Mouse (Mus musculus) stomach, embryonic 15.5 days (tissue): Measurements from ENCODE around the gene Cldn7. TPM values are rescaled to one million over a fixed set of nuclear protein-coding genes. Genes with fewer than 3 reads are reported as not detected.
A peak's percentile ranks its signal among the peaks of the same experiment; 100 is the strongest.

ENCODE experiments used
- ATAC-seq: fragments of 200-750 bp; cut with Nextera tagmentation; 2 replicates; pipeline ENCODE4 v1.8.0; 2017; ENCODE audit warnings: low read depth, moderate number of reproducible peaks, moderate TSS enrichment; ENCODE audit not compliant: insufficient read depth, low FRiP score
- H3K27ac ChIP-seq: fragments of 300-500 bp; sonication (generic); 2 replicates; pipeline ENCODE4 v1.5.1; 2015; ENCODE audit warnings: mild to moderate bottlenecking, inconsistent platforms
- H3K27me3 ChIP-seq: fragments of 300-500 bp; sonication (generic); replicated peaks from 2 replicates; pipeline ENCODE4 v1.6.1; 2015; ENCODE audit warnings: inconsistent platforms
- H3K36me3 ChIP-seq: fragments of 300-500 bp; sonication (generic); 2 replicates; pipeline ENCODE4 v1.6.1; 2015; ENCODE audit warnings: inconsistent platforms
- H3K4me1 ChIP-seq: fragments of 300-500 bp; sonication (generic); 2 replicates; pipeline ENCODE4 v1.6.1; 2015; ENCODE audit warnings: inconsistent platforms
- H3K4me2 ChIP-seq: fragments of 300-500 bp; sonication (generic); 2 replicates; pipeline ENCODE4 v1.6.1; 2015; ENCODE audit warnings: mild to moderate bottlenecking, inconsistent platforms
- H3K4me3 ChIP-seq: fragments of 300-500 bp; sonication (generic); replicated peaks from 2 replicates; pipeline ENCODE4 v1.5.1; 2015; ENCODE audit warnings: inconsistent platforms
- H3K9ac ChIP-seq: fragments of 300-500 bp; sonication (generic); 2 replicates; pipeline ENCODE4 v1.6.1; 2015; ENCODE audit warnings: inconsistent platforms
- H3K9me3 ChIP-seq: fragments of 300-500 bp; sonication (generic); 2 replicates; pipeline ENCODE4 v1.6.1; 2016; ENCODE audit warnings: inconsistent platforms
- WGBS: fragments of 180-500 bp; shearing (Covaris S2); methylation state at CpG from one replicate; pipeline ENCODE4 v1.1.7; 2015; 5-methylcytosine and 5-hydroxymethylcytosine counted together
- polyA plus RNA-seq: library from polyadenylated mRNA; unstranded; fragments of >200 nt; fragmentation: Nextera tagmentation; extraction: Ambion mirVana; gene quantifications from 2 replicates; pipeline ENCODE4 v1.2.1, GENCODE M21; 2015

Cldn7 gene
- polyA plus RNA-seq, 1 experiment from 2014 or later, result 438 TPM

DNA sequence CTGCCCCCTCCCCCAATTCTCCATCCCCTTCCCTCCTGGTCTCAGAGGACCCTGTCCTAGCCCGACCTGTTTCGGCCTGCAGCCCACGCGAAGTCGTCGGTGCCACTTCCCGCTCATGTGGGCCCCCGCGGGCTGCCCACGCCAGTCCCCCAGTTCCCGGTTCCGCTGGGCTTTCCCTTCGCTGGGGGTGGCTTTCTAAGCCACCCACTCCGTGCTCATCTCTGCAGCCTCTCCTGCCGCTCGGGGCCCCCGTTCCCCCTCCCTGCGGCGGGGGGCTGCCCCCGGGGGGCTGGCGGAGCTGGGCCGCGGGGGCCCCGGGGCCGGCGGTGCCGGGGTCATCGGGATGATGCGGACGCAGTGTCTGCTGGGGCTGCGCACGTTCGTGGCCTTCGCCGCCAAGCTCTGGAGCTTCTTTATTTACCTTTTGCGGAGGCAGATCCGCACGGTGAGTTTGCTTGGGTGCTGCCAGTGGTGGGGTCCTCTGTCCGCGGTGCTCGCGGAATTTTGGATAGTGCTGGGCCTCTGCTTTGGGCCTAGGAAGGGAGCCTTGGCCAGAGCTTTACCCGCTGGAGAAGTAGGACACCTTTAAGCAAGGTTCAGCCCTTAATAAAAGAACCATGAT, 16.7 kb downstream of the Cldn7 start, which contains the start of gene Ctdnep1:
Gene Ctdnep1, plus strand, starts transcription at position 16 of the 622 bp plus-strand sequence.
- peaks cover 21% of the 10 kb centered on the region for H3K36me3 ChIP-seq

DNA sequence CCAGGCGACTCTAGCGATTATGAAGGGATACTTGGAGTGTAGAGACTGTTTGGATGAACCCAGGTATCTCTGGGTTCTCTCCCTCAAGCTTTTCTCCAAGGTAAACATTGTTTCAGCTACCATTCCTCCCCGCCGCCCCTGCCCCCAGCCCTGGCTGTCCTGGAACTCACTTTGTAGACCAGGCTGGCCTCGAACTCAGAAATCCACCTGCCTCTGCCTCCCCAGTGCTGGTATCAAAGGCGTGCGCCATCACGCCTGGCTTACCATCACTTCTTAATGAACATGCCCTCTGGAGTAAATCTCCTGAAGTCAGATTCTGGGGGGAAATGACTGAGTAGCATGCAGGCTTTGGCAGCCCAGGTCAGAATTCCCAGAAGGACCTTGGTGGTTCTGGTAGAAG, 17.6 kb downstream of the Cldn7 start, which contains the start of gene Elp5:
Gene Elp5, minus strand, starts transcription at position 293 of the 400 bp plus-strand sequence.
- peak within 1 kb of the TSS; percentile 79 for H3K4me2 ChIP-seq
- peak within 1 kb of the TSS; percentile 99 for H3K9ac ChIP-seq
- peaks cover 15% of the 10 kb centered on the region for H3K4me1 ChIP-seq

More for the DNA sequence above, 16.7 kb downstream of the Cldn7 start, which contains the start of gene Ctdnep1:
- ATAC-seq, result no peak
- Histone ChIP-seq H3K9me3 (no peaks in the 10 kb centered on the region), H3K4me1 (peaks cover 15% of the 10 kb centered on the region), H3K4me3 (peak within 1 kb of the TSS; percentile 98), H3K27me3 (no peaks in the 10 kb centered on the region), H3K9ac (peak within 1 kb of the TSS; percentile 99), H3K4me2 (peak within 1 kb of the TSS; percentile 79), H3K27ac (peak within 1 kb of the TSS; percentile 100)
- WGBS, result under 1% methylated on average over 36 of the region's 43 CpGs

DNA sequence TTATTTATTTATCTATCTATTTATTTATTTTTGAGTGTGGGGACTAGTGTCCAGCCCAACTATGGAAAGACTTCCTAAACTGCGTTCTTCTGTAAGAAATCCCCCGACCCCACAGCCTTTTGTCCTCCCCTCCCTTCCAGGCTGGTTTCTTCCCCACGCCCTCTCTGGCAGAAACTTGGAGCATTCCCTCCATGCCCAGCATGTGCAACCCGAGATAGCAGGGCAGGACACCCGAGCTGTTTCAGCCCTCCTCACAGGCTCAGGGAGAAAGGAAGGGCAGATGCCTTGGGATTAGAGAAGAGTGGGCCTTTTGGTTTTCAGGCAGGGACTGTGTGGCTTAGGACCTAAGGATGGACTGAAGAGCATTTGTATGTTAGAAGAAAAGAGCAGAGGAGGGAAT, 18.3 kb downstream of the Cldn7 start:
- H3K27ac ChIP-seq, result no peak overlapping the region
- peak overlapping the region; percentile 98 for H3K4me3 ChIP-seq
- no peaks in the 10 kb centered on the region for H3K9me3 ChIP-seq
- 23% methylated on average over 5 of the region's 5 CpGs for WGBS
- no peaks in the 10 kb centered on the region for H3K27me3 ChIP-seq
- peaks cover 15% of the 10 kb centered on the region for H3K4me1 ChIP-seq
- no peak overlapping the region for H3K9ac ChIP-seq
- peak overlapping the region; percentile 79; the same call in 1 of the 2 replicates for H3K4me2 ChIP-seq
- ATAC-seq, result no peak
- peaks cover 32% of the 10 kb centered on the region for H3K36me3 ChIP-seq

More for the DNA sequence above, 17.6 kb downstream of the Cldn7 start, which contains the start of gene Elp5:
- WGBS, result 40% methylated on average over 8 of the region's 8 CpGs
- H3K27ac ChIP-seq, result peak within 1 kb of the TSS; percentile 100
- H3K36me3 ChIP-seq, result peaks cover 27% of the 10 kb centered on the region
- H3K9me3 ChIP-seq, result no peaks in the 10 kb centered on the region
- ATAC-seq, result no peak
- H3K27me3 ChIP-seq, result no peaks in the 10 kb centered on the region
- peak within 1 kb of the TSS; percentile 98 for H3K4me3 ChIP-seq

DNA sequence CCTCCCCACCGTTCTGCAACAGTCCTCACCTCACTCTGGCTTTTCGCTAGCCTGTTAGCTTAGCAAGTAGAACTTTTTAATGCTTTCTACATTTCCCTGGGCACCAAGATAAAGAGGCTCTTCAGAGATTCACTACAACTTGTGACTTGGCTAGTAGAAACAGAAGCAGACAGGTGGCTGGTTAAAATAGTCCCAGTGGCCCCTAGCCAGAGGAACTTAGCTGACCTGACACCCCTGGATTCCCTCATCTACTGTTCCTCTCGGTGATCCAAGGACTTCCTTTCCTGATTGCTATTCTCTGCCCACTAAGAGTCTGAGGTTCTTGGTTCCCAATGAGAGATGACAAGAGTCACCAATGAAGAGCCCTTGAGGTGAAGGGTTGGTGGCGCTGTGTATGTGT, 18.8 kb downstream of the Cldn7 start:
- ATAC-seq, result no peak
- H3K36me3 ChIP-seq, result peaks cover 35% of the 10 kb centered on the region
- no peak overlapping the region for H3K4me3 ChIP-seq
- H3K9ac ChIP-seq, result no peak overlapping the region
- WGBS, result 80% methylated on average over 4 of the region's 4 CpGs
- H3K27me3 ChIP-seq, result no peaks in the 10 kb centered on the region
- no peaks in the 10 kb centered on the region for H3K9me3 ChIP-seq
- H3K27ac ChIP-seq, result no peak overlapping the region
- H3K4me2 ChIP-seq, result peak overlapping the region; percentile 79; the same call in 1 of the 2 replicates
- H3K4me1 ChIP-seq, result peaks cover 15% of the 10 kb centered on the region

DNA sequence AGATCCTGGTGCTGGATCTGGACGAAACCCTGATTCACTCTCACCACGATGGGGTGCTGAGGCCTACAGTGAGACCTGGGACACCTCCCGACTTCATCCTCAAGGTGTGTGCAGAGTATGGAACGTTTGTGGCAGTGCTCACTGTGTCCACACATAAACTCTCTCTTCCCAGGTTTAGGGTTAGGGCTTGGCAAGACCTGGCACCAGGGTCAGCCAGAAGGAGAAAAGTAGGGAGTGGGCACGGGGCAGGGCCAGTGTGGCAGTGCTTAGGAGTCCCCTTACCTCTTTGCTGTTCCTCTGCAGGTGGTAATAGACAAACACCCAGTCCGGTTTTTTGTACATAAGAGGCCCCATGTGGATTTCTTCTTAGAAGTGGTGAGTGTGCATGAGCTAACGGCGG, 19.9 kb downstream of the Cldn7 start:
- 87% methylated on average over 8 of the region's 8 CpGs for WGBS
- Histone ChIP-seq H3K9ac (no peak overlapping the region), H3K36me3 (peaks cover 42% of the 10 kb centered on the region), H3K4me3 (no peak overlapping the region), H3K9me3 (no peaks in the 10 kb centered on the region), H3K4me1 (peaks cover 15% of the 10 kb centered on the region), H3K27me3 (no peaks in the 10 kb centered on the region), H3K4me2 (no peak overlapping the region), H3K27ac (no peak overlapping the region)
- ATAC-seq, result no peak

DNA sequence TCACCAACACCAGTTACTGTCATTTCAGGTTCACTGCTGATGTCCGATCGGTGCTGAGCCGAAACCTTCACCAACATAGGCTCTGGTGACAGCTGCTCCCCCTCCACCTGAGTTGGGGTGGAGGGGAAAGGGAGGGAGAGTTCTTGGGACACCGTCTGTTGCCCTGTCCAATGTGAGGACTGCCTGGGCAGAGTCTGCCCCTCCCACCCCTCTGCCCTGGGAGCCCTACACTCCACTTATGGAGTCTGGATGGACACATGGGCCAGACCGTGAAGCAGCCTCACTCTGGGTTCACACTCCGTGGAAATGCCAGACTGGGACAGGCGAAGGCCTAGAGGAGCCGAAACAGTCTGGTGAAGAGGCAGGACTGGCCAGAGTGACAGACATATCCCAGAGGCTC, 25.4 kb downstream of the Cldn7 start:
- ATAC-seq, result no peak
- Histone ChIP-seq H3K4me2 (no peak overlapping the region), H3K27ac (peak overlapping the region; percentile 97), H3K9me3 (no peaks in the 10 kb centered on the region), H3K27me3 (no peaks in the 10 kb centered on the region), H3K36me3 (peaks cover 44% of the 10 kb centered on the region), H3K4me3 (no peak overlapping the region), H3K9ac (no peak overlapping the region), H3K4me1 (peaks cover 8% of the 10 kb centered on the region)
- 83% methylated on average over 8 of the region's 8 CpGs for WGBS

DNA sequence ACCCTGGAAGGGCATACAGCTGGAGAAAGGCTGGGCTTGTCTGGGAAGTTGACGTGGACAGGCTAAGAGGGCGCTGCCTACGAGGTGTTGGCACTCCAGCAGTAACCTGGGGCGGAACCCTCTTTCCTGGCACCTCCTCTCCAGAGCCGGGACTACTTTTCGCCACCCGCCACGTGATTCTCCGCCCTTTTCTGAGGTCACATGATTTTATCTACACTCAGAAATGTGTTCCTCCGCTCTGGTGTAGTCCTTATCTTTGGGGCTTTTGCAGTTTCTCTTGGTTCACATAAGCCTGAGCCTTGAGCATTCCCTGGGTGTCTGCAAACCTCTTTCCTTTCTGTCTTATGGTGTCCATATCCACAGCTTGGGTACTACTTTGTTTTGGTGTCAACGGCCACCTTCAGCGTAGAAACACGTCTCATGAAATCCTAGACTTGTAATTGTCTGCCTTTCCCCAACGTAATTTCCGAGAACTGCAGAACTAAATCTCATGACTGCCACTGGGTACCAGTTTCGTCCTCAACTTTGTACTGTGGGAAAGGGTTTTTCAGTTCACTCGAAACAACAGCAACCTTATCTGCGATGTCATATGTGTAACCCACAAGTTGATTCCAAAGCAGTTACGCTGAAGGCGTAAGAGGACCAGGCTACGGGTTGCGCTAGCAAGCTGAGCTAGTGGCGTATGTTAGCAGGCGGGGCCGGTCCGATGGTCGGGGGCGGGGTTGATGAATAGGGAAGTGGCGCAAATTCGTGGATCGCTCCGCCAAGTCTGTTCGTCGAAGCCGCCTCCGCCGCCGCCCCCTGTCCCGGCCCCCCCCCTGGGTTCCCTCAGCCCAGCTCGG, 26.5 kb downstream of the Cldn7 start, which contains the start of gene Gabarap:
Gene Gabarap, plus strand, starts transcription at position 294 of the 842 bp plus-strand sequence.
- Histone ChIP-seq H3K36me3 (peaks cover 41% of the 10 kb centered on the region), H3K9ac (peak within 1 kb of the TSS; percentile 84), H3K4me1 (peaks cover 8% of the 10 kb centered on the region), H3K9me3 (no peaks in the 10 kb centered on the region), H3K4me3 (peak within 1 kb of the TSS; percentile 72), H3K27me3 (no peaks in the 10 kb centered on the region), H3K4me2 (peak within 1 kb of the TSS; percentile 85), H3K27ac (peak within 1 kb of the TSS; percentile 97)
- ATAC-seq, result peak; percentile 68
- WGBS, result under 1% methylated on average over 39 of the region's 40 CpGs

DNA sequence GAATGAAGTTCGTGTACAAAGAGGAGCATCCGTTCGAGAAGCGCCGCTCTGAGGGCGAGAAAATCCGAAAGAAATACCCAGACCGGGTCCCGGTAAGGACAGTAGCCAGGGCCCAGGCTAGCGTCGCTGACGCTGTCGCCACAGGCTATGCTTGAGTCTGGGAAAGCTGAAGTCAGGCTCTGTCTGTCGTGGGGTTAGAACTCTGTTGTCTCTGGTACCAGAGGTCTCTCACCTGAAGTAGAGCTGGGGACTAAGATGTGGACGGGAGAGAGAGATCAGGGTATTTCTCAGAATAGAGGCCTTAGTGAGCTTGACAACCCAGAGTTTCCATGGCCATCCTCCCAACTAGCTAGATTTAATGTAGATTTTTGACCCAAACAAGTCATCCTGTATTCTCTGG, 27.1 kb downstream of the Cldn7 start:
- H3K4me1 ChIP-seq, result peaks cover 8% of the 10 kb centered on the region
- no peaks in the 10 kb centered on the region for H3K9me3 ChIP-seq
- ATAC-seq, result peak; percentile 4; the same call in 1 of the 2 replicates
- H3K27ac ChIP-seq, result peak overlapping the region; percentile 97
- under 1% methylated on average over 15 of the region's 15 CpGs for WGBS
- no peaks in the 10 kb centered on the region for H3K27me3 ChIP-seq
- H3K36me3 ChIP-seq, result peaks cover 35% of the 10 kb centered on the region
- H3K4me2 ChIP-seq, result peak overlapping the region; percentile 85
- peak overlapping the region; percentile 72 for H3K4me3 ChIP-seq
- H3K9ac ChIP-seq, result peak overlapping the region; percentile 84

DNA sequence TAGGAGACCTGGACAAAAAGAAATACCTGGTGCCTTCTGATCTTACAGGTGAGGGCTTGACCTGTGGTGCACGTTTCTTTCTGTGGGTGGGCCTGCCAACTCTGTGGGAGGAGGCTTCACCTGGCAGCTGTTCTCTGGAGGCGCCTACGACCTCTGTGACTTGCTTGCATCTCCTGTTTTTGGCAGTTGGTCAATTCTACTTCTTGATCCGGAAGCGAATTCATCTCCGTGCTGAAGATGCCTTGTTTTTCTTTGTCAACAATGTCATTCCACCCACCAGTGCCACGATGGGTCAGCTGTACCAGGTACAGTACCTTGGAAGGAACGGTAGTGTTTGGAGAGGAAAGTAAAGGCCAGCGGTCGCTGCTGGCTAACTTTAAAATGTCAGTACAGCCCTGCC, 27.8 kb downstream of the Cldn7 start:
- ATAC-seq, result no peak
- peak overlapping the region; percentile 72 for H3K4me3 ChIP-seq
- 77% methylated on average over 10 of the region's 10 CpGs for WGBS

DNA sequence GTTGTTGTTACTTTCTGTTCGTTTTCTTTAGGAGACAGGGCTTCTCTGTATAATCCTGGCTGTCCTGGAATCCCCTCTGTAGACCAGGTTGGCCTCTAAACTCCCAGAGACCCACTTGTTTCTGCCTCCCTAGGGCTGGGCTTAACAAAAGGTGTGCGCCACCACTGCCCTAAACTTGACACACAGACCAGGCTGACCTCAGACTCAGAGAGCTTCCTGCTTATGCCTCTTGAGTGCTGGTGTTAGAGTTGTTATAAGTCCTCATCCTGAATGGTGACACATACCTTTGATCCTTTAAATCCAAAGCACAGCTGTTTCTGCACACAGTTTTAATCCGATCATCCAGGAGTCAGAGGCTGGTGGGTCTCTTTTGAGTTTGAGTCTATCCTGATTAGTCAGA, 28.4 kb downstream of the Cldn7 start:
- Histone ChIP-seq H3K9ac (no peak overlapping the region), H3K27ac (no peak overlapping the region), H3K9me3 (no peaks in the 10 kb centered on the region), H3K36me3 (peaks cover 27% of the 10 kb centered on the region), H3K27me3 (no peaks in the 10 kb centered on the region), H3K4me3 (peak overlapping the region; percentile 72), H3K4me2 (peak overlapping the region; percentile 85), H3K4me1 (peaks cover 16% of the 10 kb centered on the region)
- WGBS, result 80% methylated on average over 3 of the region's 3 CpGs
- no peak for ATAC-seq

More for the DNA sequence above, 27.8 kb downstream of the Cldn7 start:
- H3K27me3 ChIP-seq, result no peaks in the 10 kb centered on the region
- no peak overlapping the region for H3K9ac ChIP-seq
- peak overlapping the region; percentile 85 for H3K4me2 ChIP-seq
- peaks cover 29% of the 10 kb centered on the region for H3K36me3 ChIP-seq
- H3K4me1 ChIP-seq, result peaks cover 10% of the 10 kb centered on the region
- H3K9me3 ChIP-seq, result no peaks in the 10 kb centered on the region
- H3K27ac ChIP-seq, result no peak overlapping the region

DNA sequence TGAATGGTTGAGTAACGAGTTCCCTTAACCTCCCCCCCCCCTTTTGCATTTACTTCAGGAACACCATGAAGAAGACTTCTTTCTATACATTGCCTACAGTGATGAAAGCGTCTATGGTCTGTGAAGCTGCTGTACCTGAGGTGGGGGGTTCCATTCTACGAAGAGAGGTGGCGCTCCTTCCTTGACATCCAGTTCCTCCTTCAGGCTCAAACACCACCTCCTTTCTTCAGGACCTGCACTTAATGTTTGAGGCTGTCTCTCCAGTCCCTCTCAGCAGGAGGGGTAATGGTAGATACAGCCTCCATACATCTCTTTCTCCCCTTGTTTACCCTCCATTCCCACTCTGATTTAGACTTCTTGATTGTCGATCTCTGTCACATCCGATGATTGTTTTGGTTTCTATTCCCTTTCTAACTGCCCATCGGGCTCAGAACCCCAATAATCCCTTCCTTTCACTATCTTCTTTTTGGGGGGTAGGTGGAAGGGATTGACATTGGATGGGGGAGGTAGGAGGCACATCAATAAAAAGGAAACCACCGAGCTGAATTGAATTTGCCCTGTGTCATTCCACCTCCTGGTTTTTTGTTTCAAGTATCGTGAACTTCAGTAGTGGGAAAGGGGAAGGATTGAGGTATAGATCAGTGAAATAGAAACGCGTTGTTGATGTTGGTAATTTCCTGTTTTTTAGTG, 30.0 kb downstream of the Cldn7 start:
- Histone ChIP-seq H3K27ac (0 out of 2 replicates have a peak overlapping the region, but pooled peaks have one; percentile 99), H3K9ac (no peak overlapping the region), H3K4me3 (no peak overlapping the region), H3K36me3 (peaks cover 30% of the 10 kb centered on the region), H3K9me3 (no peaks in the 10 kb centered on the region), H3K4me2 (peak overlapping the region; percentile 42; the same call in 1 of the 2 replicates), H3K27me3 (no peaks in the 10 kb centered on the region), H3K4me1 (peaks cover 18% of the 10 kb centered on the region)
- ATAC-seq, result no peak
- WGBS, result 84% methylated on average over 11 of the region's 11 CpGs
